Mouse (Mus musculus) liver, embryonic 14.5 days (tissue): ENCODE data around the gene Mcts2.

ENCODE experiments used
- CTCF ChIP-seq: IDR thresholded peaks from 2 replicates; pipeline ENCODE4 v1.5.1; 2016; ENCODE audit warnings: antibody characterized with exemption, low read depth, control low read depth
- EP300 ChIP-seq: IDR thresholded peaks from 2 replicates; pipeline ENCODE4 v1.6.1; 2016; ENCODE audit warnings: antibody characterized with exemption, low read depth

- no peak for TF ChIP-seq CTCF
- TF ChIP-seq EP300, result no peak
These were observed 20.8 kb downstream of the Mcts2 start for GRCm38 (mm10) chr2:152707627-152708026.
